Mouse (Mus musculus): Measurements from ENCODE around the gene E030018B13Rik. TPM values are rescaled to one million over a fixed set of nuclear protein-coding genes. Genes with fewer than 3 reads are reported as not detected.

Gene E030018B13Rik
- polyA plus RNA-seq, 1 experiment = not detected

- peak; percentile 49 for DNase-seq
- Histone ChIP-seq H3K36me3 (ENCODE audit: control insufficient read depth, insufficient read depth, low read length) (no peaks in the 10 kb centered on the region; the same call in 1 of the 2 replicates), H3K4me1 (ENCODE audit: control insufficient read depth, insufficient read depth, low read length) (peaks cover 31% of the 10 kb centered on the region), H3K4me3 (ENCODE audit: insufficient read depth, low read depth, low read length) (no peak overlapping the region), H3K27me3 (replicated peaks; ENCODE audit: control insufficient read depth, insufficient read depth, low read length) (no peaks in the 10 kb centered on the region), H3K27ac (ENCODE audit: insufficient read depth, low read depth, low read length) (no peak overlapping the region)
- whole genome bisulfite sequencing = 67% methylated on average over 43 of the region's 43 CpGs
- TF ChIP-seq POLR2A (IDR thresholded peaks at IDR 0.05; ENCODE audit: low read depth, low read length) = no peak
- TF ChIP-seq CTCF (conservative IDR thresholded peaks at IDR 0.05; ENCODE audit: insufficient read depth, insufficient read length, low read depth, low read length) = no peak
Observed at GRCm38 (mm10) chr7:63891488-63892075, 25.1 kb upstream of the E030018B13Rik start.

GRCm38 (mm10) chr7:63893201-63893600 lies 23.5 kb upstream of the E030018B13Rik start:
- WGBS = 96% methylated on average over 5 of the region's 5 CpGs

GRCm38 (mm10) chr7:63893729-63894128 lies 22.9 kb upstream of the E030018B13Rik start:
- TF ChIP-seq POLR2A (IDR thresholded peaks at IDR 0.05; ENCODE audit: low read depth, low read length) = no peak
- no peak for TF ChIP-seq CTCF (conservative IDR thresholded peaks at IDR 0.05; ENCODE audit: insufficient read depth, insufficient read length, low read depth, low read length)
- DNase-seq = no peak
- H3K27ac ChIP-seq (ENCODE audit: insufficient read depth, low read depth, low read length) = no peak overlapping the region

More at GRCm38 (mm10) chr7:63893201-63893600, 23.5 kb upstream of the E030018B13Rik start:
- Histone ChIP-seq H3K36me3 (ENCODE audit: control insufficient read depth, insufficient read depth, low read length) (no peaks in the 10 kb centered on the region; the same call in 1 of the 2 replicates), H3K4me3 (ENCODE audit: insufficient read depth, low read depth, low read length) (no peak overlapping the region), H3K27ac (ENCODE audit: insufficient read depth, low read depth, low read length) (no peak overlapping the region), H3K27me3 (replicated peaks; ENCODE audit: control insufficient read depth, insufficient read depth, low read length) (no peaks in the 10 kb centered on the region), H3K4me1 (ENCODE audit: control insufficient read depth, insufficient read depth, low read length) (peaks cover 36% of the 10 kb centered on the region)
- TF ChIP-seq CTCF (conservative IDR thresholded peaks at IDR 0.05; ENCODE audit: insufficient read depth, insufficient read length, low read depth, low read length) (no peak), POLR2A (IDR thresholded peaks at IDR 0.05; ENCODE audit: low read depth, low read length) (no peak)
- DNase-seq = no peak

GRCm38 (mm10) chr7:63894662-63895061 lies 22.0 kb upstream of the E030018B13Rik start:
- peak; percentile 80 for DNase-seq
- Histone ChIP-seq H3K27me3 (replicated peaks; ENCODE audit: control insufficient read depth, insufficient read depth, low read length) (no peaks in the 10 kb centered on the region), H3K4me3 (ENCODE audit: insufficient read depth, low read depth, low read length) (no peak overlapping the region), H3K27ac (ENCODE audit: insufficient read depth, low read depth, low read length) (peak overlapping the region; percentile 65; the same call in 1 of the 2 replicates), H3K4me1 (ENCODE audit: control insufficient read depth, insufficient read depth, low read length) (peaks cover 33% of the 10 kb centered on the region), H3K36me3 (ENCODE audit: control insufficient read depth, insufficient read depth, low read length) (no peaks in the 10 kb centered on the region; the same call in 1 of the 2 replicates)
- TF ChIP-seq POLR2A (IDR thresholded peaks at IDR 0.05; ENCODE audit: low read depth, low read length) = no peak
- peak; percentile 19; the same call in 1 of the 2 replicates for TF ChIP-seq CTCF (conservative IDR thresholded peaks at IDR 0.05; ENCODE audit: insufficient read depth, insufficient read length, low read depth, low read length)
- 51% methylated on average over 4 of the region's 4 CpGs for WGBS

More at GRCm38 (mm10) chr7:63893729-63894128, 22.9 kb upstream of the E030018B13Rik start:
- no peaks in the 10 kb centered on the region for H3K27me3 ChIP-seq (replicated peaks; ENCODE audit: control insufficient read depth, insufficient read depth, low read length)
- no peaks in the 10 kb centered on the region; the same call in 1 of the 2 replicates for H3K36me3 ChIP-seq (ENCODE audit: control insufficient read depth, insufficient read depth, low read length)
- 92% methylated on average over 4 of the region's 4 CpGs for WGBS
- peaks cover 38% of the 10 kb centered on the region for H3K4me1 ChIP-seq (ENCODE audit: control insufficient read depth, insufficient read depth, low read length)
- no peak overlapping the region for H3K4me3 ChIP-seq (ENCODE audit: insufficient read depth, low read depth, low read length)

DNA sequence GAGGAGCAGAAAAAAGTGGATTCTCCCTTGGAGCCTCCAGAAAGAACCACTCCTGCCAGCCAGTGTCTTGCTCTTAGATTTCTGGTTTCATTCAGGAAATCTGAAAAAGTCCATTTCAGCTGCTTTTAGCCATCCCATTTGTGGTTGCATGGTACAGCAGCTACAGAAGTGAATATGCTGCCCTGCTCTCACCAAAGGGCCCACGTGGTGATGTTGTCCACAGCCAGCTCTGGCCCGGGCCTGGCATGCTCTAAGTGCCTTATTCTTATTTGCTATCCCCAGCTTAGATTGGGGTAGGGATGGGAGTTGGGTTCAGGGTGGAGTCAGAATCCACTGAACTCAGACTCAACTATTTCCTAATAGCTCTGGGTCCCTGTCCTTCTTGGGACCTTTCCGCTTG lies 21.4 kb upstream of the E030018B13Rik start:
- Histone ChIP-seq H3K27me3 (replicated peaks; ENCODE audit: control insufficient read depth, insufficient read depth, low read length) (no peaks in the 10 kb centered on the region), H3K27ac (ENCODE audit: insufficient read depth, low read depth, low read length) (peak overlapping the region; percentile 65), H3K36me3 (ENCODE audit: control insufficient read depth, insufficient read depth, low read length) (no peaks in the 10 kb centered on the region; the same call in 1 of the 2 replicates), H3K4me1 (ENCODE audit: control insufficient read depth, insufficient read depth, low read length) (peaks cover 33% of the 10 kb centered on the region), H3K4me3 (ENCODE audit: insufficient read depth, low read depth, low read length) (no peak overlapping the region)
- DNase-seq = no peak
- no peak for TF ChIP-seq CTCF (conservative IDR thresholded peaks at IDR 0.05; ENCODE audit: insufficient read depth, insufficient read length, low read depth, low read length)
- no peak for TF ChIP-seq POLR2A (IDR thresholded peaks at IDR 0.05; ENCODE audit: low read depth, low read length)
- 79% methylated on average over 3 of the region's 3 CpGs for WGBS

GRCm38 (mm10) chr7:63896276-63896967 lies 20.2 kb upstream of the E030018B13Rik start:
- H3K4me1 ChIP-seq (ENCODE audit: control insufficient read depth, insufficient read depth, low read length) = peaks cover 35% of the 10 kb centered on the region
- no peak for TF ChIP-seq POLR2A (IDR thresholded peaks at IDR 0.05; ENCODE audit: low read depth, low read length)
- no peaks in the 10 kb centered on the region for H3K27me3 ChIP-seq (replicated peaks; ENCODE audit: control insufficient read depth, insufficient read depth, low read length)
- no peak for DNase-seq
- H3K4me3 ChIP-seq (ENCODE audit: insufficient read depth, low read depth, low read length) = peak overlapping the region; percentile 24; the same call in 1 of the 2 replicates
- no peaks in the 10 kb centered on the region; the same call in 1 of the 2 replicates for H3K36me3 ChIP-seq (ENCODE audit: control insufficient read depth, insufficient read depth, low read length)
- WGBS = 21% methylated on average over 17 of the region's 17 CpGs
- H3K27ac ChIP-seq (ENCODE audit: insufficient read depth, low read depth, low read length) = peak overlapping the region; percentile 95

DNA sequence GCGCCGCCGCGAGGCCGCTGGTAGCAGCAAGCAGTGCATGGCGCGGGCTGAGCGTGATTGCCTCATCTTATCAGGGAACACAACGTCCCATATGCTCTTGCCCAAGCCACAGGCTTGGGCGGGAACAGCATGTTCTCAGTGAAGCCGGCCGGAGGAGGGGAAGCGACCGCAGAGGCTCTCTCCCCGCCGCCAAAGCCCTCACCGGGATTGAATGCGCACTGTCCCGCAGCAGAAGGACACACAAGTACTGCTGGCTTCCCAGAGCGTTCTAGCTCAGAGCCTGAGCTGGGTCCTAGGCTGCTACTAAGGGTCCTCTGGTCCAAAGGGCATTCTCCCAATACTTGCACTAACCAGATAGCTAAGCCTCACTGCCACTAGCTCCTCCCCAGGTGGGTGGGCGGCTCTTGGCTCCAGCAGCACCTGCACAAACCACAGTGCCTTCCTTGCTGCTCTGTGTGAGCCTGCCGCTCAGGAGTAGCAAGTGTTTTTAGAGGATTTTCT lies 19.6 kb upstream of the E030018B13Rik start:
- Histone ChIP-seq H3K4me1 (ENCODE audit: control insufficient read depth, insufficient read depth, low read length) (peaks cover 41% of the 10 kb centered on the region), H3K36me3 (ENCODE audit: control insufficient read depth, insufficient read depth, low read length) (no peaks in the 10 kb centered on the region), H3K27me3 (replicated peaks; ENCODE audit: control insufficient read depth, insufficient read depth, low read length) (no peaks in the 10 kb centered on the region), H3K4me3 (ENCODE audit: insufficient read depth, low read depth, low read length) (peak overlapping the region; percentile 24), H3K27ac (ENCODE audit: insufficient read depth, low read depth, low read length) (peak overlapping the region; percentile 95)
- peak; percentile 96 for DNase-seq
- TF ChIP-seq POLR2A (IDR thresholded peaks at IDR 0.05; ENCODE audit: low read depth, low read length) (peak; percentile 71), CTCF (conservative IDR thresholded peaks at IDR 0.05; ENCODE audit: insufficient read depth, insufficient read length, low read depth, low read length) (peak; percentile 52)
- 2% methylated on average over 22 of the region's 22 CpGs for WGBS
